Mouse (Mus musculus): ENCODE data around the gene Vmn1r111. TPM values are rescaled to one million over a fixed set of nuclear protein-coding genes. Genes with fewer than 3 reads are reported as not detected.
"Not testable (repeated sequence)": the region's sequence is repeated elsewhere in the genome, so short reads cannot be mapped to it uniquely, and the experiment has no call there.

Gene Vmn1r111
- polyA plus RNA-seq (2012; ENCODE audit: insufficient read depth, insufficient read length, missing spikeins), result not detected in 2 replicates

DNA sequence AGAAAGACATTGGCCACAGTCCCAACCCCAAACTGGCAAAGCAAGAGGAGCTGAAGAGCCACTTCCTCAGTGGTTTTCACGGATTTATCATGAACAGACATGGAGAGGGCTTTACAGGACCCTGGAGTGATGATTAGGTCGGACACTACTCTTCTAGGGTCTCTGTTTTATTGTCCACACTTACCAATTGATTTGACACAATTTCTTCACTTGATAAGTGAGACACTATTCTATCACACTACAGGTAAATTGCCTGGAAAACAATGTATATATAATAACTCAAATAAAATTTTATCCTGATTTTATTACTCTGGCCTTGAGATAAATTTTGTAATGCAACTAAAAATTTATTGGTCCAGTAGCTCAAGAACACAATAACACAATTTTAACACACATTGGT, at the start of gene Vmn1r111:
Vmn1r111 (minus strand) TSS at position 101 of the 400 bp plus-strand sequence.
- H3K4me1 ChIP-seq (ENCODE audit: control insufficient read depth, insufficient read depth, low read length); H3K4me3 ChIP-seq (ENCODE audit: insufficient read depth, low read length); H3K27ac ChIP-seq (ENCODE audit: insufficient read depth, low read depth, low read length): not testable (repeated sequence)

DNA sequence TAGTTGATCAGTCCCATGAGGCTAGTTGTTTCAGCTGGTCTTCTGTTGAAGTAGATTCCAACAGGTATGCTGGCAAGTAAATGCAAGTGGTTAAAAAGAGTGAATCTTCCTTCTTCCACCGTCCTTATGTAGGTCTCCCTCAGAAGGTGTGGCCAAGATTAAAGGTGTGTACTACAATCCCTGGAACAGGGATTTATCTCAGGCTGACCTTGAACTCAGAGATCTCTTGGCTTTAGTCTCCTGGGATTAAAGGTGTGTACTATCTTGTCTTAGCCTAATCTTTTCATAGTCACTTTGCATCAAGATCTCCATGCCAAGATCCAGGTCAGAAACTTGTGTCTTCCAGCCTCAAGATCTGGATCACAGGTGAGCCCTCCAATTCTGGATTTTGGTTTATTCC, 27.5 kb upstream of the Vmn1r111 start, which contains the start of gene Gm10668:
Gm10668 (minus strand) TSS at position 101 of the 400 bp plus-strand sequence.
- H3K4me1 ChIP-seq (ENCODE audit: control insufficient read depth, insufficient read depth, low read length); H3K4me3 ChIP-seq (ENCODE audit: insufficient read depth, low read length): not testable (repeated sequence)

GRCm38 (mm10) chr7:20668618-20669017, 34.4 kb downstream of the Vmn1r111 start, which contains the start of gene Vmn1r107:
Vmn1r107 (plus strand) TSS chr7:20668918.
- H3K4me1 ChIP-seq (ENCODE audit: control insufficient read depth, insufficient read depth, low read length); H3K27ac ChIP-seq (ENCODE audit: insufficient read depth, low read depth, low read length); H3K4me3 ChIP-seq (ENCODE audit: insufficient read depth, low read length): not testable (repeated sequence)

More for the DNA sequence above, 27.5 kb upstream of the Vmn1r111 start, which contains the start of gene Gm10668:
- H3K27ac ChIP-seq (ENCODE audit: insufficient read depth, low read depth, low read length), result not testable (repeated sequence)

Other genes with a start within 250 kb of the Vmn1r111 start
- gene Gm10670, start 228.3 kb downstream of the Vmn1r111 start, polyA plus RNA-seq (2012; ENCODE audit: insufficient read depth, insufficient read length, missing spikeins), result not detected in 2 replicates
- not detected in 2 replicates for gene Vmn1r103, start 192.7 kb downstream of the Vmn1r111 start, polyA plus RNA-seq (2012; ENCODE audit: insufficient read depth, insufficient read length, missing spikeins)
- not detected in 2 replicates for gene Vmn1r104, start 169.4 kb downstream of the Vmn1r111 start, polyA plus RNA-seq (2012; ENCODE audit: insufficient read depth, insufficient read length, missing spikeins)
- gene Gm5726, start 157.5 kb downstream of the Vmn1r111 start, polyA plus RNA-seq (2012; ENCODE audit: insufficient read depth, insufficient read length, missing spikeins), result not detected in 2 replicates
- gene Gm4141, start 127.0 kb downstream of the Vmn1r111 start, polyA plus RNA-seq (2012; ENCODE audit: insufficient read depth, insufficient read length, missing spikeins), result not detected in 2 replicates
- not detected in 2 replicates for gene Gm4513, start 104.2 kb downstream of the Vmn1r111 start, polyA plus RNA-seq (2012; ENCODE audit: insufficient read depth, insufficient read length, missing spikeins)
- not detected in 2 replicates for gene Vmn1r107, start 34.3 kb downstream of the Vmn1r111 start, polyA plus RNA-seq (2012; ENCODE audit: insufficient read depth, insufficient read length, missing spikeins)
- gene Gm10668, start 27.4 kb upstream of the Vmn1r111 start, polyA plus RNA-seq (2012; ENCODE audit: insufficient read depth, insufficient read length, missing spikeins), result not detected in 2 replicates
- not detected in 2 replicates for gene Vmn1r112, start 68.0 kb upstream of the Vmn1r111 start, polyA plus RNA-seq (2012; ENCODE audit: insufficient read depth, insufficient read length, missing spikeins)
- gene Vmn1r113, start 84.1 kb upstream of the Vmn1r111 start, polyA plus RNA-seq (2012; ENCODE audit: insufficient read depth, insufficient read length, missing spikeins), result not detected in 2 replicates
- not detected in 2 replicates for gene Vmn1r114, start 109.0 kb upstream of the Vmn1r111 start, polyA plus RNA-seq (2012; ENCODE audit: insufficient read depth, insufficient read length, missing spikeins)
- gene Vmn1r115, start 141.8 kb upstream of the Vmn1r111 start, polyA plus RNA-seq (2012; ENCODE audit: insufficient read depth, insufficient read length, missing spikeins), result not detected in 2 replicates
- gene Vmn1r116, start 169.0 kb upstream of the Vmn1r111 start, polyA plus RNA-seq (2012; ENCODE audit: insufficient read depth, insufficient read length, missing spikeins), result not detected in 2 replicates
- not detected in 2 replicates for gene Vmn1r117, start 180.9 kb upstream of the Vmn1r111 start, polyA plus RNA-seq (2012; ENCODE audit: insufficient read depth, insufficient read length, missing spikeins)
- not detected in 2 replicates for gene Vmn1r118, start 209.1 kb upstream of the Vmn1r111 start, polyA plus RNA-seq (2012; ENCODE audit: insufficient read depth, insufficient read length, missing spikeins)

Data from bone marrow macrophage, adult 2 months (primary cell).